Mouse (Mus musculus): ENCODE results near the gene Capn13. TPM values are rescaled to one million over a fixed set of nuclear protein-coding genes. Genes with fewer than 3 reads are reported as not detected.
A peak's percentile ranks its signal among the peaks of the same experiment; 100 is the strongest.

Gene Capn13
- total RNA-seq (2021) (not detected), polyA plus RNA-seq (2012; rRNA removed) (not detected in 2 replicates)
- long read RNA-seq = 0 reads

DNA sequence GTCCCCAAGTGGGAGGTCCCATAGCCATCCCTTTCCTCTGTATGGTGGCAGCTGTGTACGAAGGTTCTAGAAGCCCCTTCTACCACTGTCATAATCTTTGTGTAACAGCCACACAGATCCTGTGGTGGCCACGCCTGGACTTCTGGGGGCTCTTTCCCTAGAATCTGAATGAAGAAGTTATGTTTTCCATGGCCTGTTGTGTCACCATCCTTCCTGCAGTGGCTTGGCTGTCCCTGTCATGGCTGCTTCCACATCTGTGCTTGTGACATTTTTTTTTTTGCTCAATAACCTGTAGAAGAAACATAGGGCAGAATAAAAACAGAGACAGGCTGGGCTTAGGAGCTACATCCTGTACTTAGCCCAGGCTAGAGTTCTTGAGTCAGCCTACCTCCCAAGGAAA lies at the start of gene Capn13:
TSS of gene Capn13 (minus strand) at position 5 of the 400 bp plus-strand sequence.
- no peak for DNase-seq

DNA sequence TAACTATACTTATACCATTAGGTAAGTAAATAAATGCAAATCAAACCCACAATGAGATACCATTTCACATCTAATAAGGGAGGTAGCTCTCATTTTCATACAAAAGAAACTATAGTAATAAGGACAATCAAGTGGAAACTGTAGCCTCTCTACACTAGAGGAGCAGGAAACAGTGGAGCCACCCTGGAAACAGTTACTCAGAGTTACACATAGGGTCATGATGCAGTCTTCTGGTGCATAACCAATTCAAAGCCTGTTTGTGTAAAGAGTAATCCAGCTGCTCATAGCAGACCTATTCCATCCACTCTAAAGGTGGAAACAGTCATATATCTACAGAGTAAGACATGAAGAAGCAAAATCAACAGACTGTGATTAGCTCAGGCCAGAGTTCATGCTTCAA lies 48.4 kb upstream of the Capn13 start:
- no peak for DNase-seq

DNA sequence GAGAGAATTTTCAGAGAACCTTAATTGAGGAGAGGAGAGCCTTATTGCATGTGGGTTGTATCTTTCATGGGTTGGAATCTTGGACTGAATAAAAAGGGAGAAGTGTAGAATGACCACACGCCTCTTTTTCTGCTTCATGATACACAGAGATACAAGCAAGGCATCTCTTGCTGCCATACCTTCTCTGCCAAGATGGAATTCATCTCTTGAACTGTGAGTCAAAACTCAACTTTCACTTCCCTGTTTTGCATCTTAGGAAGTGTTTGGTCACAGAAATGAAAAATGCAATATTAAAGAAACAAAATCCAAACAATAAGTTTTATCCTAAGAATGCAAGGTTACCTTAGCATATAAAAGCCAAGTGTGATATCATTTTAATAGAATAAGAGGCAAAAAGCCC lies 40.1 kb upstream of the Capn13 start:
- no peak for DNase-seq

DNA sequence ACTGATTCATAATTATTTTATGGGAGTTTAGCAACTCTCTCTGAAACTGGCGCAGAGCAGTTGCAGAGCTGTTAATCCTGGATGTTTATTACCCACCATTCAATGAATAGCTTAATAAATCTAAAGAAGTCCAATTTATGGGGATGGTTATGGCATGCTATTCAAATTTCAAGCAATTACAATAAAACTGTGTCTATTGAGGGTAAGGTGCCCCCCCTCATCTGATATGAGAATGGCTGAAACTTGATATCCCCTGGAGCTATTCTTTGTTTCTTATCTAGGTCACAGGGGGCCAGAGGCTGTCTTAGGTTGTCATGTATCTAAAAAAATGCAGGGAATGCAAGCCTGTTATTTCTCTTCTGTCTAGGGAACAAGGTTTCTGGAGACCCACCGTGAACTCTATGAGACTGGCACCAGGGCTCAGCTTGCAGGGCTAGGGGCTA lies 31.9 kb upstream of the Capn13 start:
- DNase-seq = no peak

DNA sequence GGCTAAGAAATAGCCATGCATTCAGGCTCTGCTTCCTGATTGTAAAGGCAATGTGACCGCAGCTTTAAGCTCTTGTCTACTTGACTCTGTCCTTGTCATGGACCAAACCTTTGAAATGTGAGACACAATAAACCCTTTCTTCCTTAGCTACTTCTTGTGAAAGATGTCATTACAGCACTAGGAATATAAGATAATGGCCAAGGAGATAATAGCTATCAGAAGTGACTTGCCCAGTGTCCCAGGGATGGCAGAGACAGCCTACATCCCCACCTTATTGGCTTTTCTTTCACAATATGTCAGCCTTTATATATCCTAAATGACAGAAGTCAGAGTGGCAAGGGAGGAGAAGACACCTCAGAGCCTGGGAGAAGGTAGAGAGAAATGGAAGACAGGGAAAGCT lies 31.4 kb upstream of the Capn13 start:
- DNase-seq = no peak

DNA sequence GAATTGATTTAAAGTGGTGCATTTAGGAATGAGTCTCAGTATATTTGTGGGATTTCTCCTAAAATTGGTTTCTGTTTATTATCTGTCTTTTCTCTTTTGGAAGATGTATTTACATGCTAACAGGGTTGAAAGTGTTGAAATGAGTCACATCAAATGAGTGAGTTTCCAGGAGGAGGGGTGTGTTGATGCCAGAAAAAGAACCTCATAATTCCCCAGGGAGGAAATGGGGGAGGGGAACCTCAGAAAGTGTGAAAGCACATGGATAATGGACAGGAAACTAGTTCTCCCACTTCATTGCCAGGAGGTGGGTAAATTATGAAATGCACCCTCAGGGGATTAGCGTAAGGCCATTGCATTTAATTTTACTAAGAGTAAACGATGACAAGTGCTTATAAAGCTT lies 16.7 kb upstream of the Capn13 start:
- DNase-seq = no peak

DNA sequence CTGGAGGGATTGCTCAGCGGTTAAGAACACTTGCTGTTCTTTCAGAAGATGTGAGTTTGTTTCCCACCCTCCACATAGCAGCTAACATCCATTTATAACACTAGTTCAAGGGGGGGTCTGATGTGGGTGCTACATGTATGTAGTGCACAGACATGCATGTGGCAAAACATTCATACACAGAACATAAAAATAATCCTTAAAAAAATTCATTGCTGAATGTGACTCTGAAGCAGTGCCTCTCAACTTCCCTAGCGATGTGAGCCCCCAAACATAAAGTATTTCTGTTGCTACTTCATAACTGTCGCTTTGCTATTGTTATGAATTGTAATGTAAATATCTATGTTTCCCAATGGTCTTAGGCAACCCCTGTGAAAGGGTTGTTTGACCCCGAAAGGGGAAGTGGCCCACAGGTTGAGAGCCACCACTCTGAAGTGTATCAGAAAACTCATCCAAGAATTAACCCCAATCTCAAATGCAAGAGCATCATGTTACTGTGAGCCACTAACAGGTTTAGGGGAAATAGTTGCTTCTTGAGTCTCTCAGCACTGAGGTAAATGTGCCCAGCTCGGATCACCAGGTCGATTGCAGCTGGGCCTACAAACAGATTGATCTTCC lies 15.6 kb upstream of the Capn13 start:
- DNase-seq = no peak

DNA sequence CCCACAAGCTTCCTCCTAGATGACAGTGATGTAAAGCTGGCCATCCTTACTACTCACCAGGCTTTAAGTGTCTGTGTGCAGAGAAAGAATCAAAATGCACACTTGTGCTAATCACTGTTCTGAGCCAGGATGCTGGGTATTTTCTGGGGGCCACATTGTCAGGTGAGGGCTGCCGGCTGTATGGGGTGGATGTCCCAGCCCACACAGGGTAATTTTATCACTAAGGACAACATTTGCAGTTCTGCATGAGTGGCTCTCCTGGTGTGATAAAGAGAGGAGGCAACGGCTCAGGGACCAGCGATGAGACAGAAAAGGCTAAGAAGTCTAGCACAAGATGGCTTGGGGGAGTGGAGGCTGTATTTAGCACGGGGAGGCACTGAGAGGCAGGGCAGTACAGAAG lies 11.2 kb upstream of the Capn13 start:
- DNase-seq = no peak

DNA sequence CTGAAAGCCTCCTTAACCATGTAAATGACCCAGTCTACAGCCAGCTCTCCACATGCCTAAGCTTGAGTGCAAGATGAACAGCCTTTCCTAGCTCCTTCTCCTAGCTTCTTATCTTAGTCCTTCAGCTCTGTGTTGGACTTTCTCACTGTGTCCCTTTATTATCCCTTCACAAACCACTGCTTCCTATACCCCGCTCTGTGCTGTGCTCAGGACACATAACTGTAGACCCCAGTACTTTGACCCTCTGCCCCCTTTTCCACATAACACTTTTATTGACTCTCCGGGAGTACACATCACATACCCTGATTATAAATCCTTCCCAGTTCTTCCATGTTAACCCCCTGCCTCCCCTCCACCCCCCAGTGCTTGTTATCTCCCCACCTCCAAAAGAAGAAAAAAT lies 606 bp upstream of the Capn13 start:
- DNase-seq = no peak

DNA sequence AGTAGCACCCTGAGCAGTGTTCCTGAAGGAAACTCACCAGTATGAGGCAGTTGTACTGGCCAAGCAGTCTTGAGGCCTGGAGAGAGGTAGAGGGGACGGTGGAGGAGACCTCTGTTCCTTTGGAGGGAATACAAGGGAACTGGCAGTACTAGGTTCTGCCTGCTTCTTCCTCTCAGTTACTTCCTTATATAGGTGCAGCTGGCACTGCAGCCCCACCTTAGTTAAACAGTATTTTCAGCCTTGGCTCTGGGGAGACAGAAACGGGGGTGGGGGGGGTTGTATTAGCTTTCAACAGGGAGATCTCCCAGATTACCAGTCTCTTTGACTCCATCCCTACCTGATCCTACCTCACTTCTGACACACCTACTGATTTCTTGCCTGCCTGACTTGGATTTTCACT lies 1.5 kb downstream of the Capn13 start:
- DNase-seq = no peak

DNA sequence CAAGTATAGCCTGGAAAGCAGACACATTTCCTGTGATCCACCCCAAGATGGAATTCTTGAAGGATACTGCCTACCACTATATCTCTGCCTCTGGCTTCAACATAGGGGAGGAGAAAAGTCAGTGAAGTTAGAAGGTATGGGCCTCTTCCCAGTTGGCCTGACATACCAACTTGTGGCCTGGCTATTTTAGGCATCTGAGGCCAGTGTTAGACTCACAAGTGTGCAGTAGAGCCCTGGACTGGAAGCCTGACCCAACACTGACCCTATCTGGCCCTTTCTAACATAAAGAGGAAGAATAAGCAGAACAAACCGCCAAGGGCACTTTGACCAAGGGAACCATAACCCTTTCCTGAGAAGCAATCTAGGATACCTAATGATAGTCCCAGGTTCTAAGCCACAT lies 7.3 kb downstream of the Capn13 start:
- DNase-seq = no peak

DNA sequence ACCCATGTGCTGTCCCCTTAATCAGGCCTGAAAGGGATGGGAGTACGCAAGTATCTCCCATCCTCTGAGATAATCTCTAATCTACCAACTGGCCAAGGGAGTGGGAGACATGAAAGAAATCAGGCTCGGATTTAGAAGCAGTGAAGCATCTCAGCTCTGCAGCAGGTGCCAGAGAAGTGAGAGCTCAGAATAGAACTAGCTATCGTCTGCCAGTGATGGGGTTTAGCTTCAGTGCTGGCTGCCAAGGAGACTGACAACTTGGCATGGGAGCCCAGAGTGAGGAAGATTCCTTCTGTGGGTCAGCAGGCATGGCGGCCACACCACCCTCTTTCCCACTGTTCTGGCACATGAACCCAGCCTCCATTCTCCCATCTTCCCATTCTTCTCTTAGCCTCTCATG lies 8.9 kb downstream of the Capn13 start:
- no peak for DNase-seq

DNA sequence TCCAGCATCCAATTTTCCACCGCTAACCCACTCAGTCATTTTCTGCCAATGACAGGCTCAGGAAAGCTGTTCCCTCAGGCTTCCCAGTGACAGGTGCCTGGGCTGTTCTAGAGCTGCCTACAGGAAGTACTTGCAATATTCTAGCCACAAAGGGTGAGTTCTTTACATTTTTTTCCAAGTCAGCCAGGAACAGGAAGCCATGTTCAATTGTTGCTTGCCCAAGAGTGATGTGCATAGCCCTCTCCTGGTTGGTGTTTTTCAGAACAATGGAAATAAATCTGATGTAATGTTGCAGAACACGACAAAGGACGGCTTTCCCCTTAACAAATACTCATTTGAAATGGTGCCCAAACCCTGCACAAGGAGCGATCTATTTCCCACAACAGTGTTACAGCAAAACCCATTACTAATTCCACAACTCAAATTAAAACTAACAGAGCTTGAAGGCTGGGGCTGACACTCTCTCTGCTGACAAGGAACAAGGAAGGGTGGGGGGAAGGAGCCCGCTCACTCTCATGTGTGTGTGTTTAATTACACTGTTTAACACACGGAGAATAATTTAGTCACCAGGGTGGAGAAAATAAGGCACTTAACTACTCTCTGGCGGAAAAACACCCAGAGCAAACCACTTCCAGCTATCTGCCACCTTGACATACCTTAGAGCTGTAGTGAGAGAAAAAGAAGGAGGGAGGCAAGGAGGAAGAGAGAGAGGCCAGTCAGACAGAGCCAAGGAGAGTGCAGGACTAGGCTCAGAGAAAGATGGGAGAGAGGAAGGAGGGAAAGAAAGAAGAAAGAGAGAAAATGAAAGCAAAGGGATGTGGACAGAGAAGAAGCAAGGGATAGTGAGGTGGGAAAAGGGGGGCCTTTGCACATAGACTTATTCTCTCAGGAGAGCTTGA lies 10.2 kb downstream of the Capn13 start:
- no peak for DNase-seq

DNA sequence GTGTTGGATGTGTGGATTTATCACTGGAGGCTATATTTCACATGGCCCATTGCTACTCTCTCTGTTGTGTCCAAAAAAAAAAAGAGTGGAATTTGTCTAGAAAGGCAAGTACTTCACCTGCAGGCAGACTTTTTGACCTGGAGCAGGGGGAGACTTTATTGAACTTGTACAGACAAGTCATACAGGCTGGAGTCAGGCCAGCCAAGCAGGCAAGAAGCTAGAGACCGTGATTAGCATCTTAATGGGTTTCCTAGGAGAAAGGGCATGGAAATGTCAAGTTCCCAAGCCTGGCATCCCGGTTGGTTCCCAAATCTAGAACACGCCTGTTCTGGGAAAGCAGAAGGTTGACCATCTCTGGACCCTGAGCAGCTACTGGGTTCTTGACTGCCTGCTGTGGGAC lies 11.3 kb downstream of the Capn13 start:
- no peak for DNase-seq

DNA sequence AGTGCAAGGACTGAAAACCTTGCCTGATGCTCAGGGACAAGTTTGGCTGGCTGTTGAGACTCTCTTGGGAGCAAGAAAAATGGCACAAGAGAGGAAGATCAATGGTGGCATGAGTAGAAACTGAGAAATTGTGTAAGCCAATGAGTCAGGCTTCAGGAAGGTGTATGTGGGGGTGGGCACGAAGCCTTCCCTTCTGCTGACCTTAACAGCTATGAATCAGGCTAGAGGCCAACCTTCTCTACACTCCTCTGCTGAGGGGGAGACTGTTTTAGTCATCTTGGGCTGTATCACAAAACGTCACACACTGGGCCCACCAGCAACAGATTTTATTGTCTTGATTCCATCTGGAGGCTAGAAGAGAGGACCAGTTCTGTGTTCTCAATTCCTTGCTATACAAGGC lies 14.1 kb downstream of the Capn13 start:
- DNase-seq = peak; percentile 61

DNA sequence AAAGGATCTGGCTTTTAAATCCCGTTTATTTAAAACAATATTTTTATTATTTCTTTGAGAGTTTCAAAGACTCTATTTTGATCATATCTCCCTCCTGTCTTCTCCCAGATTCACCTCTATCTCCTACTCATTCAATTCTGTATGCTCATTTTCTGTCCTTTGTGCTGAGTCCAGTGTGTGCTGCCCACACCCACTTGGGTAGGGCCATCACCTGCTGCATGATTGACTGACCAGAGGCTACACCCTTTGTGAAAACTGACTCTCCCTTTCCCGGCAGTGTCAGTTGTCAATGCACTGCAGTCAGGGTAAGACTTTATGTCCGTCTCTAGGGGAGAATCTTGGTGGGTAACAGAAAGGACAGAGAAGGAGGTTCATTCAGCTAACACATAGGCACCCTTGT lies 14.7 kb downstream of the Capn13 start:
- no peak for DNase-seq

DNA sequence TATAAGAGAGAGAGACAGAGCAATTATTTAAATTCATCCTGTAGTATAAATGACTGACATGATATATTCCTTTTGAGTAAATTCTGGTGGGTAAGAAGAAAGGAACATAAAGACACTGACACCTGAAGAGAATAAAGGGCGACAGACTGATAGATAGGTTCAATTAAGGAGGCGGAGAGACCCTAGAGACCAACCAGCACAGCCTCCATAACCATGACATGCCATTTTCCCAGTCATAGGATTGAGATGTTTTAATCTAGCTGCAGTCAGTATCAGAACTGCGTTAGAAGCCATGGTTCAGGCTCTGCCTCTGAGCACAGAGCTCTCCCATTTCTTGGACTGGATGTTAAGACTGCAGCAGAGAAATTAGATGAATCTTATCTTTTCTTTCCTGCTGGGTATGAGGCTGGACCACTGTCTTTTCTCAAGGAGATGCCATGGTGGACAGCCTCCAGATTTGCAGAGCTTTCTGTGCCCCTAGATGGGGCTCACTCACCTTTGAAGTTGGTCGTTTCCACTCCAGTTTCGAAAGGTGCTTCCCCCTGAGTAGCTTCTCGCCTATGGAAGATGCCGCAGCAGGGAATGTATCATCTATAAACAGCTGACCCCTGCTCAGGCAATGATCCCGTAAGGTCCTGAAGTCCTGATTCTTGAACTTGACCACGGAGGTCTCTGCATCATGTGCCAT lies 18.2 kb downstream of the Capn13 start:
- DNase-seq = no peak

DNA sequence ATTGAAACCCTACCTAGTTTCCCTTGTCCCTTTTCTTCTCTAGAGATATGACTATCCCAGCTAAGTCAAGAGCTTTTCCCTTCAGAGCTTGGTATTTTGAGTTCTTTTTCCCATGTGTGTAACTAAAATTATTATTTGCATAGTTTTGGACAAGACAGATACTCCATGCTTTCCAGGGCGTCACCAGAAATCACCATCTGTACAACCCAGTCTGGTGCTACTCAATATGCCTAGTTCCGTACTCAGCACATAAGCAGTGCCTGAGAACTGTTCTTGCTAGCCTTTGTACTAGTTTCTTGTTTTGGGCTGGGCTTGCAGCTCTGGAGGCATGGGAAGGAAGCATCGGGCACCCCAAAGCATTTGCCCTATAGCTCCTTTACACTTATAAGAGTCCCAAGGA lies 19.0 kb downstream of the Capn13 start:
- no peak for DNase-seq

DNA sequence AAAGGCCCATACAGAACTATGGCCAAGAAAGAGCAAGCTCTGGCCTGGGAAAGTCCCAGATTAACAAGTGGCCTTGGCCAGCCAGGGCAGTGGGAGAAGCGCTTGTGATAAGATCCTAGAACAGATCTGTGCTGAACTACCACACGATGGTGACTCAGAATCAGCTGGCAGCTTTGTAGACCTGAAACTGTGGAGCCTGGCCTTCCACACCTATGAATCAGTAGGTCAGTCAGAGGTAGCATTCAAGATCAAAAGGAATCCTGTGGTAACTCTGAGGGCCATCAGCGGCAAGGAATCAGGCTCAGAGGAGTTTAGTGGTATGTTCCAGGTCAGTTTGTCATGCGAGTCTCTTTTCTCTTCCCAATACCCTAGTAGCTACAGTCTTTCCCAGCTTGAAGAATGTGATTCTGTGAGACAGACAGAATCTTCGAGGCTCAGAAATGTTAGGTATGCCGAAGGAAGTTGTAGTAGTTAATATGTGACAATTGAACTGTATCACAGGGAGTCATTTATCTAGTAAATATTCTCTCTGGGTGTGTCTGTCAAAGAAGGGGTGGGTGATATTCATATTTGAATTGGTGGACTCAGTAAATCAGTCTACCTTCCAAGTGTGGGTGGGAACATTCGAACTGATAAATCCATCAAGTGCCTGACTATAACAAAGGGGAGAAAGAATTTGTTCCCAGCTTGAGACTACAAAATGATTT lies 22.7 kb downstream of the Capn13 start:
- DNase-seq = peak; percentile 83

DNA sequence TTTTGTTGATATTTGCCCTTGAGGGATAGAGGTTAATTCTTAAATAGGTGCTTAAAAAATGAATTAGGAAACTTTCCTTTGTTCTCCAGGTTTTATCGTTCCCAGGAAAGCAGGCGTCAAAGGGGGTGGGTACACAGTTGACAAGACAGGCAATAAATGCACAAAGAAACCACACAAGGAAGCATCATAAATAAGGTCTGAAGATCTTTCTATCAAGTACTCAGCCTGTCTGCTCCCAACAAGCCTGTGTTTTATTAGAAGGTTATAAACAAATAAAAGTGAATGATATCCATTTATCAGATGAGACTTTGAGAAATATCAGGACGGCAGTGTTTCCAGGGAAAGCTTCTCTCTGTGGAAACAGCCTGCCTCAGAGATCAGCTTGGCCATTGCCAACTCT lies 33.3 kb downstream of the Capn13 start:
- DNase-seq = no peak

DNA sequence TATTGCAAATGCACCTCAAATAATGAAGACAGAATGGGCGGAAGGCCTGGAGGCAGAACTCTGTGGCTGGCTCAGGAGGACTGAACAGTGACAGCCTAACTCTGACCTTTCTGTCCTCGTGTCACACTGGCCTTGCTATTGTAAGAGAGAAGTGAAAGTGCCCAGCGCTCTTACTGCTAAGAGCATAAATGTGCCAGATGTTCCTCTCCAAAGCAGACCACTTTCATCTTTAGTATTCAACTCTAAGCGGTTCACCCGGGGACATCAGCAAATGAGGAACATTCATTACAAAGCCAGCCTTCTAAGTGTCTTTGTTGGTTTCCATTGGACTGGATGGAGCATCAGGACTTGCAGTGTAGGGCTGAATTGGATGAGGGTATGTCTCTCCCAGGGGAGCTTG lies 39.6 kb downstream of the Capn13 start:
- no peak for DNase-seq

DNA sequence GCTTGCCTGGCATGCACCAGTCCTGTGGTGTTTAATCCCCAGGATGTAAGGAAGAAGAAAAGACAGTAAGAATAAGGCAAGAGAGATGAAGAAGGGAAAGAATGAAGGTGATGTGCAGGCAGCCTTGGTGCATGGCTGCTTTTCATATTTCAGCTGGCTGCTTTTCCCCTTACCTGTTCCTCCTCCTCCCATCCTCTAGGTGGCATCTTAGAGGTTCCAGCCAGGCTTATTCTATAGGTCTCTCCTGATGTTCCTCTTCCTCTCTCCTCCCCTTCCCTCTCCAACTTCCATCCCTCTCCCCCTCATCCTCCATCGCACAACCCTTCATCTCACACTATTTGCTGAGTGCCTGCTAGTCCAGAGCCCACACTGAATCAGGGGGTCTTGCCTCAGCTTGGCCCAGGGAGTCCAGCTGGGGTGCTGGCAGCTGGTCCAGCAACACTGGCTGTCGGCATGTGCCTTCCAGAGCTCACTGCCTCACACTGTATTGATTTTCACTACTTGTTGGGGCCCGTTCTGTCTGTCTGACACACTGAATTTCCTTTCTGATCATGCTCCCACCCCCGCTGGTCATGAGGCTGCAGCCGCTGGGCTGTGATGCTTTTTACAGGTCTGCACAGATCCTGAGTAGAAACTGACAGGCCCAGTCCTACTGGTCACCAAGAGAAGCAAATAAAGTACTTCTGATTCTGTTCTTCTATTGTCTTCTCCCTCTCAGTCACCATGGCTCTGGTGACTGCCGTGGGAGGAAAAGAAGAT lies 56.9 kb downstream of the Capn13 start:
- DNase-seq = no peak

All from adrenal gland, adult 2 months (tissue).